Mouse (Mus musculus): ENCODE results near the gene Kcnd3. TPM values are rescaled to one million over a fixed set of nuclear protein-coding genes. Genes with fewer than 3 reads are reported as not detected.
A peak's percentile ranks its signal among the peaks of the same experiment; 100 is the strongest.
"Not testable (repeated sequence)": the region's sequence is repeated elsewhere in the genome, so short reads cannot be mapped to it uniquely, and the experiment has no call there.

Kcnd3 gene
- polyA plus RNA-seq, 1 experiment from 2014 or later, result 0.62 TPM

DNA sequence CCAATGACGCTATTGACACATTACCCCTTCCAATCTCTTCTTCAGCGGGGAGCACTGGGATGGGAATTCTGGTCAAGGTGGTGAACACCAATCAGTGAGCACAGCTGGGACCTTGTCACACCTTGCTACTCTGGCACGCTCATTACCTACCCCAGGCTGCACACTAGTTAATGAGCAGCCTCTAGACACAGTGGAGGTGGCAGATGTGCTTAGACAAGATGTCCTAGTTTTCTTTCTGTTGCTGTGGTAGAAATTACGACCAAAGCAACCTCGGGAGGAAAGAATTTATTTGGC, 245.0 kb downstream of the Kcnd3 start:
- no peak for ATAC-seq (replicated peaks; ENCODE audit: extremely low read depth, insufficient read depth, low FRiP score)
- H3K36me3 ChIP-seq (ENCODE audit: control insufficient read depth, insufficient read depth), result no peaks in the 10 kb centered on the region
- no peaks in the 10 kb centered on the region for H3K9me3 ChIP-seq (replicated peaks; ENCODE audit: control insufficient read depth, low read length)
- H3K4me2 ChIP-seq (ENCODE audit: low read depth, low read length), result no peak overlapping the region
- no peaks in the 10 kb centered on the region for H3K27me3 ChIP-seq (ENCODE audit: control insufficient read depth, insufficient read depth, low read length)
- H3K4me1 ChIP-seq (ENCODE audit: control insufficient read depth, insufficient read depth, low read length), result peaks cover 51% of the 10 kb centered on the region
- no peak overlapping the region for H3K4me3 ChIP-seq (ENCODE audit: low read length)
- no peak overlapping the region for H3K27ac ChIP-seq (ENCODE audit: low read length)
- 84% methylated on average over 5 of the region's 5 CpGs for WGBS
- H3K9ac ChIP-seq (ENCODE audit: low read length), result no peak overlapping the region

DNA sequence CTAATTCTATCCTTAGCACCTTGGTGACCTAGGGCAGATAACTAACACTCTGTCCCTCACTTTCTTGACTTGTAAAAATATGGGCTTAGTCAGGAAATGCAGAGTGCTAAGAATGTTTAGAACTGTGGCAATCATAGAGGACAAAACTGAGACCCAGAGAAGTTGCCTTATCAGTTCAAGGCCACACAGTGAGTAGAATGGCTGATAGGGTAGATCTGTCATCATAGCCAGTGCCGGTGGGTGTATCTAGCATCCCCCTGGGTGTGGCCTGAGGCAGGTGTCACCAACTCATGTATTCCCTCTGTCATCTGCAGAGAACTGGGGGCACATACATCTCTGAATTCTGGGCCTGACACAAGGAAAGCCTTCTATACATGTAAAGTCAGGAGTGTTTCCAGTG, 246.2 kb downstream of the Kcnd3 start:
- no peak overlapping the region for H3K4me2 ChIP-seq (ENCODE audit: low read depth, low read length)

DNA sequence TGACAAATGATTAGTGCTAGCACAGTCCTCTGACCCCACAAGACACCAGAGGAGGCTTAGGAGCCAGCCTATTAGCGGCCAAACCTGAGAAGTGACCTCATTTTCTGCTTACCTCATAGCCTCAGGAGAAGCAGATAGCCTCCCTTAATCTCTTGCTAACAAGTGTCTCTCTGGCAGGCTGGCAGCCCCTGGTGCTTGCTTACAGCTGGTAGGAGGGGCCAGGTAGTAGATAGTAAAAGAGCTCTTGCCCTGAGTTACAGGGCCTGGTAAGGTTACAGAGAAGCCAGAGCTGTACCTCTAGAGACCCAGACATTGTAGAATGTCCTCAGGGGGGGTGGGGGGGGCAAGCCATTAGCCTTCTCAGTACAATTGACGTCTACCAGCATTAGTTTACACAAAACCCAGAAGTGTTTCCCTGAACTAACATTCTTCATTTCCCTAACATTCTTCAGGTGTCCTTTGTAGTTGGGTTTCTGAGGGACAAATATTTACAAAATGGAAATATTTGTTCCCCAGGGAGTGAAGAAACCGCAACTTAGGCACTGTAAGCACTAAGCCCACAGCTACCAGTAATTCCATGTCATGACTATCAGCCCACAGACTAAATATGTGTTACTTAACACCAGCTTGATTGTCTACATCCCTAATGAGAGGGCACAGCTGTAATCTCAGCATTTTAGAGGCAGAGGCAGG, 247.3 kb downstream of the Kcnd3 start:
- Histone ChIP-seq H3K36me3 (ENCODE audit: control insufficient read depth, insufficient read depth) (no peaks in the 10 kb centered on the region), H3K27ac (ENCODE audit: low read length) (peak overlapping the region; percentile 81), H3K4me1 (ENCODE audit: control insufficient read depth, insufficient read depth, low read length) (peaks cover 57% of the 10 kb centered on the region), H3K9ac (ENCODE audit: low read length) (no peak overlapping the region), H3K4me3 (ENCODE audit: low read length) (no peak overlapping the region), H3K9me3 (replicated peaks; ENCODE audit: control insufficient read depth, low read length) (no peaks in the 10 kb centered on the region), H3K4me2 (ENCODE audit: low read depth, low read length) (no peak overlapping the region), H3K27me3 (ENCODE audit: control insufficient read depth, insufficient read depth, low read length) (no peaks in the 10 kb centered on the region)
- ATAC-seq (replicated peaks; ENCODE audit: extremely low read depth, insufficient read depth, low FRiP score), result peak; percentile 55
- 46% methylated on average over 3 of the region's 3 CpGs for WGBS

More for the DNA sequence above, 246.2 kb downstream of the Kcnd3 start:
- Histone ChIP-seq H3K27me3 (ENCODE audit: control insufficient read depth, insufficient read depth, low read length) (no peaks in the 10 kb centered on the region), H3K4me3 (ENCODE audit: low read length) (no peak overlapping the region), H3K9ac (ENCODE audit: low read length) (no peak overlapping the region), H3K4me1 (ENCODE audit: control insufficient read depth, insufficient read depth, low read length) (peaks cover 52% of the 10 kb centered on the region), H3K36me3 (ENCODE audit: control insufficient read depth, insufficient read depth) (no peaks in the 10 kb centered on the region), H3K27ac (ENCODE audit: low read length) (no peak overlapping the region), H3K9me3 (replicated peaks; ENCODE audit: control insufficient read depth, low read length) (no peaks in the 10 kb centered on the region)
- 41% methylated on average over 1 of the region's 1 CpGs for WGBS
- no peak for ATAC-seq (replicated peaks; ENCODE audit: extremely low read depth, insufficient read depth, low FRiP score)

DNA sequence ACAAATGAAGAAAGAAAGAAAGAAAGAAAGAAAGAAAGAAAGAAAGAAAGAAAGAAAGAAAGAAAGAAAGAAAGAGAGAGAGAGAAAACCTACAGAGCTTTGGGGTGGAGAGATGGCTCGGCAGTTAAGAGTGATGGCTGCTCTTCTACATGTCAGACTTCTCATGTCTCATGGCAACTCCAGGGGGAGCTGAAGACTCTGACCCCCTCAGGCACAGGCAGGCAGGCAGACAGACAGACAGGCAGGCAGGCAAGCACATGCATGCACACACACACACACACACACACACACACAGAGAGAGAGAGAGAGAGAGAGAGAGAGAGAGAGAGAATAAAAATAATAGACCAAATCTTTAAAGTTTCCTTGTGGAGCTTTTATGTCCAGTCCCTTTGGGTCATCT, 248.7 kb downstream of the Kcnd3 start:
- Histone ChIP-seq H3K4me2 (ENCODE audit: low read depth, low read length) (peak overlapping the region; percentile 39), H3K27ac (ENCODE audit: low read length) (peak overlapping the region; percentile 70), H3K4me1 (ENCODE audit: control insufficient read depth, insufficient read depth, low read length) (peaks cover 49% of the 10 kb centered on the region)
- H3K9ac ChIP-seq (ENCODE audit: low read length); H3K27me3 ChIP-seq (ENCODE audit: control insufficient read depth, insufficient read depth, low read length); H3K9me3 ChIP-seq (replicated peaks; ENCODE audit: control insufficient read depth, low read length); ATAC-seq (replicated peaks; ENCODE audit: extremely low read depth, insufficient read depth, low FRiP score); H3K36me3 ChIP-seq (ENCODE audit: control insufficient read depth, insufficient read depth); H3K4me3 ChIP-seq (ENCODE audit: low read length): not testable (repeated sequence)
- 33% methylated on average over 1 of the region's 1 CpGs for WGBS

DNA sequence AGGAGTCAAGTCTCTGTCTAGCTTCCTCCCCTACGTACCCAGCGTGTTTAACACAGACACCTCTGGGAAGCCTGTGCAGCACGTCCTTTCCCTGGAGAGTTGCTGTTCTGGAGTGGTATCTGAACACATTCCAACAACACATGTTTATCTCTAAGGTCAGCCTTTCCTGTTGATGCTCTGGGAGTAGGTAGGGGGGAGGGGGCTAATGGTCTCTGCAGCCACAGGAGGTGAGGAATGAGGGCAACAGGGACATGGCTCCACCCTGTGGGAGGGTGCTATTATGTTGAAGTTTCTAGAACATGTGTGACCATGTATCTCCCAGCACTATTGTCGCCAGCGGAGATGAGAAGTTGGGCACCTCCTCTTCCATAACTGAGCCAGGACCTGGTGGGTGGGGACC, 249.3 kb downstream of the Kcnd3 start:
- no peaks in the 10 kb centered on the region for H3K9me3 ChIP-seq (replicated peaks; ENCODE audit: control insufficient read depth, low read length)
- H3K36me3 ChIP-seq (ENCODE audit: control insufficient read depth, insufficient read depth), result no peaks in the 10 kb centered on the region
- H3K4me1 ChIP-seq (ENCODE audit: control insufficient read depth, insufficient read depth, low read length), result peaks cover 48% of the 10 kb centered on the region
- H3K27me3 ChIP-seq (ENCODE audit: control insufficient read depth, insufficient read depth, low read length), result no peaks in the 10 kb centered on the region
- H3K4me3 ChIP-seq (ENCODE audit: low read length), result no peak overlapping the region
- H3K4me2 ChIP-seq (ENCODE audit: low read depth, low read length), result peak overlapping the region; percentile 39
- no peak overlapping the region; the same call in 1 of the 2 replicates for H3K9ac ChIP-seq (ENCODE audit: low read length)
- 22% methylated on average over 5 of the region's 5 CpGs for WGBS
- ATAC-seq (replicated peaks; ENCODE audit: extremely low read depth, insufficient read depth, low FRiP score), result peak; percentile 26; the same call in 1 of the 2 replicates
- H3K27ac ChIP-seq (ENCODE audit: low read length), result peak overlapping the region; percentile 70

DNA sequence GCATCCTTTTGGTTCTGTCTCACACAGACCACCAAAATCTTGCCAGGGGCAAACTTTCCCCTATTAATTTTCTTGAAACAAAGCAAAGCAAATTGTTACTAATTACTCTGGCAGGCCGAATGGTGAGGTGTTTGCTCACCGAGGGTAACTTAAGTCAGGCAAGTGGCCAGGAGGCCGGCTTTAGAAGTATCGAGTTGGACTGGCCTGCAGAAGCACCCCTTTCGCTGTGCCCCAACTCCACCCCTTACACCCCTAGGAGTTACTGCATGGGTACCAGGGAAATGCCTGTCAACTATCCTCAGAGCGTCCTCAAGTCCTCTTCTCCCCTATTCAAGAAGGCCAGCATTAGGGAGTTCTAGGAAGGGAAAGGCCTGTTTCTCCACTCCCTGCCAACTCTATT, 251.4 kb downstream of the Kcnd3 start:
- no peak for ATAC-seq (replicated peaks; ENCODE audit: extremely low read depth, insufficient read depth, low FRiP score)

DNA sequence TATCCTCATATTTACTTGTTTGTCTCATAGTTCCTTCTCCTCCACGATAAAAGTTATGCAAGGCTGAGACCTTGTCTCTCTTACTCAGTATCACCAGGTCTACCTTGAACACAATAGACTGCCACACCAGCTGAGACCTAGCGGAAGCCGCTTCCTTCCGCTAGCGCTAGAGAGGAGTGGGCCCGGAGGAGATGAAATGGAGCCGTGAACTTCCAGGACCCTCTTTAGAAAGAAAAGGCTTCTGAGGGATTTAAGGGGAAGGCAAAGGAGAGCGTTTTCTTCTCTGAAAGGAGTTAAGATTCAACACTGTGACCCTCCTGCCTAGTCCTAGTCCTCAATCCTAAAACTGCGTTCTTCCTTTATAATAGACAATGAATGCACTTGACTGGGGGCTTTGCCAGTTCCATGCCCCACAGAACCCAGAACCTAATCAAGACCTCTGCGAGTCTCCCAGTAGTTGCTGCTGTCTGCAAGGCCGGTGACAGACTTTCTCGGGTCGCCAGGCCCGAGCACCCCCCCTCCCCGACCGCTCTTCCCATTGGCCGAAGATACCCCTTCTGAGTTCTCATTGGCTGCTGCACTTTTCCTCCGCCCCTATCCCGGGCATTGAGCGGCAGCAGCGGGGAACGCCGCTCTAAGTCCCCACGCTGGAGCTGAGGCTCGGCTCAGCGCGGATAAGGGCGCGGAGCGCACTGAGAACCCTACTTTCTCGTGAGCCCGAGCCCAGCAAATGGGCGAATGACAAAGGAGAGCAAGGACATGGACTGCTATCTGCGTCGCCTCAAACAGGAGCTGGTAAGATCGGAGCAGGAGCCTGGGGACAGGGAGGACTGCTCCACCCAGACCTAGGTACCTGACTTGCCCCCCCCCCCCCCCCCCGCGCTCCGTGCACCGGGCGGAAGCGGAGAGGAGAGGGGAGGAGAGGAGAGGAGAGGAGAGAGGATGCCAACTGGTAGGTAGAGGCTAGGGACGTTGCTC, 252.2 kb downstream of the Kcnd3 start, which contains the start of gene Inka2:
TSS of gene Inka2 (plus strand) at position 569 of the 978 bp plus-strand sequence.
- peak within 1 kb of the TSS; percentile 81 for H3K9ac ChIP-seq (ENCODE audit: low read length)
- peak within 1 kb of the TSS; percentile 68 for H3K4me3 ChIP-seq (ENCODE audit: low read length)
- 5% methylated on average over 41 of the region's 43 CpGs for WGBS
- no peaks in the 10 kb centered on the region for H3K27me3 ChIP-seq (ENCODE audit: control insufficient read depth, insufficient read depth, low read length)
- peak within 1 kb of the TSS; percentile 79 for H3K4me2 ChIP-seq (ENCODE audit: low read depth, low read length)
- peak within 1 kb of the TSS; percentile 72 for H3K27ac ChIP-seq (ENCODE audit: low read length)
- no peaks in the 10 kb centered on the region for H3K36me3 ChIP-seq (ENCODE audit: control insufficient read depth, insufficient read depth)
- H3K9me3 ChIP-seq (replicated peaks; ENCODE audit: control insufficient read depth, low read length), result no peaks in the 10 kb centered on the region
- peak; percentile 93 for ATAC-seq (replicated peaks; ENCODE audit: extremely low read depth, insufficient read depth, low FRiP score)
- H3K4me1 ChIP-seq (ENCODE audit: control insufficient read depth, insufficient read depth, low read length), result peaks cover 45% of the 10 kb centered on the region

More for the DNA sequence above, 251.4 kb downstream of the Kcnd3 start:
- peak overlapping the region; percentile 72; the same call in 1 of the 2 replicates for H3K27ac ChIP-seq (ENCODE audit: low read length)
- H3K4me3 ChIP-seq (ENCODE audit: low read length), result no peak overlapping the region
- no peaks in the 10 kb centered on the region for H3K27me3 ChIP-seq (ENCODE audit: control insufficient read depth, insufficient read depth, low read length)
- peaks cover 51% of the 10 kb centered on the region for H3K4me1 ChIP-seq (ENCODE audit: control insufficient read depth, insufficient read depth, low read length)
- no peak overlapping the region for H3K9ac ChIP-seq (ENCODE audit: low read length)
- no peaks in the 10 kb centered on the region for H3K9me3 ChIP-seq (replicated peaks; ENCODE audit: control insufficient read depth, low read length)
- whole genome bisulfite sequencing, result 62% methylated on average over 6 of the region's 6 CpGs
- H3K4me2 ChIP-seq (ENCODE audit: low read depth, low read length), result peak overlapping the region; percentile 79
- H3K36me3 ChIP-seq (ENCODE audit: control insufficient read depth, insufficient read depth), result no peaks in the 10 kb centered on the region

DNA sequence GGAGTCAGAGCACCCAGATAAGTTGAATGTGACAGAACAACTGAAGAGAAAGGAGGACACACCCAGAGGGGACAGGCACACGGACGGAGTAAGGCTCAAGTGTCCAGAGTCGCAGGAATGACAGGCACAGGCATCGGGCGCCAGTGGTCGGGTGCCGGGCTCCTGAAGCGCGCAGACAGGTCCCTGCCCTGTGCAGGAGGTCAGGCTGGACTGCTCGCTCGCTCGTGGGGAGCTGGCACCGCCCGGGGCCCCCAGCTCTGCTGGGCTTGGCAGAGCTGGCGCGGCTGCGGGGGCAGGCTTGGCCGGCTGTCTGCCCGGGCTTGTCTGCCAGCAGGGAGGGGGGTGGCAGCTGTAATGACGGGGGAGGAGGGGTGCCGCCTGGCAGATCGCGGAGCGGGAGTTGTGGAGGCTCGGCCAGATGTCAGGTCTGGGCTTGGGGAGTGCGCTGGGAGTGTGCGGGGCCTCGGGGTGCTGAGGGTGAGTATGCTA, 253.0 kb downstream of the Kcnd3 start:
- Histone ChIP-seq H3K4me1 (ENCODE audit: control insufficient read depth, insufficient read depth, low read length) (peaks cover 39% of the 10 kb centered on the region), H3K27me3 (ENCODE audit: control insufficient read depth, insufficient read depth, low read length) (no peaks in the 10 kb centered on the region), H3K36me3 (ENCODE audit: control insufficient read depth, insufficient read depth) (no peaks in the 10 kb centered on the region), H3K4me2 (ENCODE audit: low read depth, low read length) (peak overlapping the region; percentile 79), H3K9ac (ENCODE audit: low read length) (peak overlapping the region; percentile 81), H3K27ac (ENCODE audit: low read length) (peak overlapping the region; percentile 65), H3K9me3 (replicated peaks; ENCODE audit: control insufficient read depth, low read length) (no peaks in the 10 kb centered on the region), H3K4me3 (ENCODE audit: low read length) (peak overlapping the region; percentile 68)
- peak; percentile 53 for ATAC-seq (replicated peaks; ENCODE audit: extremely low read depth, insufficient read depth, low FRiP score)
- WGBS, result under 1% methylated on average over 28 of the region's 28 CpGs

DNA sequence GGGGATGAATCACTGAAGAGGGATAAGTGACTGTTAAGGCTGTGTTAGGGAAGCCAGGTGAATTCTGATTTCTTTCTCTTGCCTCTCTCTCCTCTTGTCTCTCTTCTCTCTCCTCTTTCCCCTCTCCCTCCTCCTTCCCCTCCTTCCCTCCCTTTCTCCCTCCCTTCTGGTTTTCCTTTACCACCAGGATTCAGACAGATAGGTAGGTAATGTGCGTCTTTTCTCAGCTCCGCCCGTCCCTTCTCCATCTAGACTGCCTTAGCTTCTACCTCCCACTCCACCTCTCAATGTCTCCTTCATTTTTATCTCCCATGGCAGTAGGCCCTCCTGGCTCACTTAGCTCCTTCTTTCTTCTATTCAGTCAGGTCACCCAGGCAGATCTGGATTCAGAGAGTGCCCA, 253.4 kb downstream of the Kcnd3 start:
- ATAC-seq (replicated peaks; ENCODE audit: extremely low read depth, insufficient read depth, low FRiP score), result no peak
- Histone ChIP-seq H3K9me3 (replicated peaks; ENCODE audit: control insufficient read depth, low read length) (no peaks in the 10 kb centered on the region), H3K27me3 (ENCODE audit: control insufficient read depth, insufficient read depth, low read length) (no peaks in the 10 kb centered on the region), H3K9ac (ENCODE audit: low read length) (peak overlapping the region; percentile 81), H3K4me1 (ENCODE audit: control insufficient read depth, insufficient read depth, low read length) (peaks cover 38% of the 10 kb centered on the region), H3K4me3 (ENCODE audit: low read length) (peak overlapping the region; percentile 68), H3K36me3 (ENCODE audit: control insufficient read depth, insufficient read depth) (no peaks in the 10 kb centered on the region), H3K27ac (ENCODE audit: low read length) (no peak overlapping the region), H3K4me2 (ENCODE audit: low read depth, low read length) (peak overlapping the region; percentile 79)
- WGBS, result 39% methylated on average over 3 of the region's 3 CpGs

Measured in heart, embryonic 16.5 days (tissue).